Mouse (Mus musculus): ENCODE measurements around the gene Avl9.
A peak's percentile ranks its signal among the peaks of the same experiment; 100 is the strongest.

Gene Avl9

DNA sequence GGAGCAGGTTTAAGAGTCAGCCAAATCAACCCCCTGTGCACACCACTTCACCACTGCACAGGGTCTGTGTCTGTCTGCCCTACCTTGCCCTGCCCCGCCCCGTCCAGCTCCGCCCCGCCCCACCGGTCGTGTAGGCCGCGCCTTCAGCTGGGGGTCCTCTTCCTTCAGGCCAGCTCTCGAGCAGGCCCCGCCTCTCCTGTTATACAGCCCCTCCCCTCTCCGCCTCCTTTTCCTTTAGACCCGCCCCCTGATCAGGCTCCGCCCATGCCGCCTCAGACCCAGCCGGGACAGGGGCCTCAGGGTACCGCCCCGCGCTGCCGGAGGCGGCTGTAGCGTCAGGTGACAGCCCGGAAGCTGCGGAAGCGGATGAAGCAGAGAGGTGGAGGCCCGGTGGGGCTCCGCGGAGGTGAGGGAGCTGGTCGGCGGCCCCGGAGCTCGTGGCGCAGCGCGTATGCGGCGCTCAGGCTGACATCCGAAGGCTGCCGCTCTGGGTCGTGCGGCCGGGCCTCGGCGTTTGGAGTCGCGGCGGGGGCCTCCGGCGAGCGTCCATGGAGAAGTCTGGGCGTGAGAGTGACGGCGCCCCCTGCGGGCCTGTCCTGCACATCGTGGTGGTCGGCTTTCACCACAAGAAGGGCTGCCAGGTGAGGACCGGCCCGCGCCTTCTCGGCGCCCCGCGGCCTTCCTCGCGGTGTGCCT is at the start of gene Avl9:
TSS of gene Avl9 (plus strand) at position 326 of the 696 bp plus-strand sequence.
- DNase-seq (ENCODE audit: inconsistent ontology term) = peak; percentile 99

- no peak for DNase-seq (ENCODE audit: inconsistent ontology term)
Observed at GRCm38 (mm10) chr6:56688238-56688637, 26.5 kb upstream of the Avl9 start.

DNA sequence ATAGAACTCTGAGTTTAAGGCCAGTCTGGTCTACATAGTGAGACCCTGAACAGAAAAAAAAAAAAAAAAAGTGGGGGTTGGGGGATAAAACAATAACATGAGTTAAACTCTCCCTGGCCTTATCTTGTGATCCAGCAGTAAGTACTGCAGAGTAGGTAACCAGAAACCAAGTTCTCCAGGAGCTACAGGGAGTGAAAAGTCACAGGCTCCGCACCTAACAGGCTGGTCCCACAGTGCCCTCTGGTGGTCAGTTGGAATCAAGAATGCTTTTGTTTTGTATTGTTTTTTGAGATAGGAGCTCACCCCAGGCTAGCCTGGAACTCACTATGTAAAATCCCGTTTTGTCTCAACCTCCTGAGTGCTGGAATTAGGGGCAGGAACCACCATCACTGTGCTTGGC is 23.5 kb upstream of the Avl9 start:
- DNase-seq (ENCODE audit: inconsistent ontology term) = peak; percentile 46

GRCm38 (mm10) chr6:56692445-56692844 is 22.3 kb upstream of the Avl9 start:
- DNase-seq (ENCODE audit: inconsistent ontology term) = no peak

- peak; percentile 71 for DNase-seq (ENCODE audit: inconsistent ontology term)
Observed at GRCm38 (mm10) chr6:56703931-56704900, 10.5 kb upstream of the Avl9 start, which contains the start of gene Lsm5. Gene Lsm5, minus strand, starts transcription at chr6:56704710.

DNA sequence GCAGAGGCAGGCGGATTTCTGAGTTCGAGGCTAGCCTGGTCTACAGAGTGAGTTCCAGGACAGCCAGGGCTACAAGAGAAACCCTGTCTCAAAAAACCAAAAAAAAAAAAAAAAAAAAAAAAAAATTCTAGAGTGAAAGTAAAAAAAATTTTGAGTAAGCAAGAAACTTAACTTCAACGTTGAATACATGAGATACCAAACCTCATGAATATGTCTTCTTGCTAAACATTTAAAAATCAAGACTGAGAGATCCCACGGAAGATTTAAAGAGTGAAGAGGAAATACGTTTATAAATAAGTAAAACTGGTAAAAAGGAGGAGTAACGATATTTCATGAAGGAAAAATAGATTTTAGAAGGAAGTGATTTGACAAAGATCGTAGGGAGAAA is 519 bp upstream of the Avl9 start:
- no peak for DNase-seq (ENCODE audit: inconsistent ontology term)

GRCm38 (mm10) chr6:56715270-56715666 is 569 bp downstream of the Avl9 start:
- peak; percentile 85 for DNase-seq (ENCODE audit: inconsistent ontology term)

- no peak for DNase-seq (ENCODE audit: inconsistent ontology term)
Observed at GRCm38 (mm10) chr6:56719071-56719470, 4.4 kb downstream of the Avl9 start.

GRCm38 (mm10) chr6:56720877-56721276 is 6.2 kb downstream of the Avl9 start:
- no peak for DNase-seq (ENCODE audit: inconsistent ontology term)

DNA sequence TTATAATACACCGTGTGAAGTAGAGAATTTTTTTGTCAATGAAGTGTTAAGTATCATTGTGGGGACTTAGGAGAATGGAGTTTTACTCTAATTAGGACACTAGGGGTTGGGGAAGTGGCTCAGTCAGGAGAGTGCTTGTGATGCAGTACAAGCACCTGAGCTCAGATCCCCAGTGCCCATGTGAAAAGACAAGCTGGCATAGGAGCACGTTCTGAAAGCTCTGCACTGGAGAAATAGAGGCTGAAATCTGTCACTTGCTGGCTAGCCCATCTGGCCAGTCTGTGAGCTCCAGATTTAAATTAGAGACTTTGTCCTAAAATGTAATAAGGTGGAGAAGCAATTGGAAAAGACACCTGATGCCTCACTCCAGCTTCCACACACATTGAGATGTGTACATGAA is 17.8 kb downstream of the Avl9 start:
- DNase-seq (ENCODE audit: inconsistent ontology term) = no peak

DNA sequence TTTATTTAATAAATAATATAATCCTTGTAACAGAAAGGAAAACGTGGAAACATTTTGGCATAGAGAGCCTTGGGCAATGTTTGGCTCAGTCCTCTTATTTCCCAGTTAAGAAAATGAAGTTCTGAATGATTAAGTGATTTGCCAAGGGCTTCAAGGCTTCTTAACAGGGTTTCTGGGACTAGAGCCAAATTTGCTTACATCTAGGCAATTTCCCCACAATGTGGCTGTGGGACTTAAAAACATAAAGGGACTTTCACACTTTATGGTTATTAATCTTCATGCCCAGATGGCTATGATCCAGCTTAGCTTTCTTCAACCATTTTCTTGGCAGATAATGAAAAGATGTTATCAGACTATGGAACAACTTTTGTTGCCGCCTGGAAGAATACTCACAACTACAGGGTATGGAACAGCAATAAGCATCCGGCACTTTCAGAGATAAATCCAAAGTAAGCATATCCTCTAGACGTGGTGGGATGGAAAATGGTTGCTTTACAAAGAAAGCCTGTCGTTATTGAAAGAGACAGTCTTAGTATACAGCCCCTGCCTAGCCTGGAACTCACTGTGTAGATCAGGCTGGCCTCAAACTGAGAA is 31.3 kb downstream of the Avl9 start:
- DNase-seq (ENCODE audit: inconsistent ontology term) = peak; percentile 29

GRCm38 (mm10) chr6:56753719-56754118 is 39.0 kb downstream of the Avl9 start:
- no peak for DNase-seq (ENCODE audit: inconsistent ontology term)

GRCm38 (mm10) chr6:56756117-56756516 is 41.4 kb downstream of the Avl9 start:
- DNase-seq (ENCODE audit: inconsistent ontology term) = no peak

DNA sequence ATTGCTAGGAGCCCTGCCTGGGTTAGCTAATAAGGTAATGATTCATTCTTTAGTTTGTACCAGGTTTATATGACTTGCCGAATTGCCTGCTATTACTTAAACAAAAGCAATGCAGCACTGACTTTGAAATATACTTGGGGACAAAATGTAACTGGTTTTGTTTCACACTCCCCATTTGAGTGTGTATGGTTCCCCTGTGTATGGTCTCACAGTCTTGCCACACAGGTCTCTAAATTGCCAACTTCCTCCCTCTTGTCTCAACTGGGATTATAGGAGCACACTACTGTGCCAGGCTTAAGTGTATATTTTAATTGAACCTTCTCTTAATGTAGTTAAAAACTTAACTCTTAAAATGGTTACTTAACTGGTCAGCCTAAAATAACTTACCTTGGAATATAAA is 44.6 kb downstream of the Avl9 start:
- DNase-seq (ENCODE audit: inconsistent ontology term) = no peak

DNA sequence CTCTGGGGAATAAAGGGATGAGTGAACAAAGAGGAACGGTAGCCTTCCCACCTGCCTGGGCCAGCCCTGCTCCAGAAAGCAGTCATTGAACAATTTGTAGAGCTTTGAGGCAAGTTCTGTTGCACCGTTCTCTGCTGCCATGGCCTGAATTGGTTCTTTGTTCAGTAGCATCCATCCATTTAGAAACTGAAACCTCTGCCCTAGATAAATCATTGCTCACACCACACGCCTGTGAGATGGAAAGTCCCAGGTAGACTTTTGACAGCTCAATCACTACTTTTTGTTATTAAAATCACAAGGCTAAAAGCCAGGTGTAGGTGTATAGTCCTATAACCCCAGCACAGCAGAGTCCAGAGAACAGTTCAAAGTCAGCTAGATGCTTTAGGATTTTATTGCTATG is 50.6 kb downstream of the Avl9 start:
- peak; percentile 44 for DNase-seq (ENCODE audit: inconsistent ontology term)

GRCm38 (mm10) chr6:56765696-56766095 is 51.0 kb downstream of the Avl9 start:
- DNase-seq (ENCODE audit: inconsistent ontology term) = no peak

DNA sequence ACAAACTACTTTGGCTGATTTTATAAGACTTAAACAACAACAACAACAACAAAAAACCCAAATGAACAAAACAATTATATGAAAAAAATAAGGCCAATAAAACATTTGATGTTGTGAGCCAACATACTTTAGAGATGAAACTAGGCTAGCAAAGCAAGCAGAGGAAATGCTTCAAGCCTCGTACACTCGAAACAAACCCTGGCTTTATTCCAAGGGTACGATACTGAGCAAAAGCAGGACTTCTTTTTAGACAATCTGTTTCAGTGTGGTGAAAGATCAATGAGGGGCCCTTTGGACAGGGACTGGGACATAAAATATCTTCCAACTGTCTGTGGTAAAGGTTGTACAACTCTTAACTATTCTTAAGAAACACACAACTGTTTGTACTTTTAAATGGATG is 61.1 kb downstream of the Avl9 start:
- DNase-seq (ENCODE audit: inconsistent ontology term) = peak; percentile 27

- no peak for DNase-seq (ENCODE audit: inconsistent ontology term)
Observed at GRCm38 (mm10) chr6:56779636-56780035, 64.9 kb downstream of the Avl9 start.

DNA sequence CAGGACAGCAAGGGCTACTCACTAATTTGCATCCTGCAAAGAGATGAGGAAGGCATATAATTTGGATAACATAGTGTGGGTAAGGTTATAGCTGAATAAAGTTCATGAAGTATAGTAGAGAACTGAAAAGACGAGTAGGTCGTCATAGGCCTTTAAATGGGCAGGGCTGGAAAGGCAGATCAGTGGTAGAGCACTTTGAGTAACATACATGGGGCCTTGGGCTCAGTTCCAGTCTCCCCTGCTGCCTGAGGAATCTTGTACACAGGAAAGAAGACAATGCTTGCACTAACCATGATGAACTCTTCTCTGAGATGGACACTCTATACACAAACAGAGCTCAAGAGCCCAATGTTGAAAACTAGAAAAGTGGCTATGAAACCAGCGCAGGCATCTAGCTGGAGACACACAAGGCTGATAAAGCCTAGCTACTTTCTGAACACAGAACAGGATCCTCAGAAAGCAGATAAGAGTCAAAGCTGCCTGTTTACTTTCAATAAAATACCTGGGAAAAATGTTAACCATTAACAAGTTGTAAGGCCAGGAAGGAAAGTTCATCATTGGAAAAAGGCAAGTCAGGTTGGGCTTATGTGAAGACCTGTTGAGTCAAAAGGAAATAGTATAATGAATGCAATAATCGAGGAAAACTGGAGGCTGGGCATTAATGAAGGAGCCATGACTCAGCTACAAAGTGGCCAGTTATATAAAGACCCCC is 69.0 kb downstream of the Avl9 start:
- no peak for DNase-seq (ENCODE audit: inconsistent ontology term)

DNA sequence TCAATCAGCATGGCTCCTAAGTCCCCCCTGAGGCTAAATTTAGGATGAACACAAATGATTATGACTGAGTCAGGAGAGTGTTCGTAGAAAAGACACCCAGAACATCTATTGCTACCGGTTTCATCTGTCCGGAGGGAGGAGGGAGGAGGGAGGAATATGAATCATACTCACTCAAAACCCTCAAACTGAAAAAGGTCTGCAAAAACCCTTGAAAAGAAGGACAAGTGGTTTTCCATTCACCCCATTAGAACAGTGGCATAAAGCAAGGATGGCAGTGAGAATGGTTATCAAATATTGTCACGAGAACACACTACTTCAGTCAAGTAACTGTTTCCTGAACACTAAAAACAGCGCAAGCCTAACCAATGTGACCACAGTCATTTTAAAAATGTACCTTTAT is 70.4 kb downstream of the Avl9 start:
- no peak for DNase-seq (ENCODE audit: inconsistent ontology term)

GRCm38 (mm10) chr6:56787668-56788067 is 73.0 kb downstream of the Avl9 start:
- DNase-seq (ENCODE audit: inconsistent ontology term) = no peak

- no peak for DNase-seq (ENCODE audit: inconsistent ontology term)
Observed at GRCm38 (mm10) chr6:56789336-56789735, 74.6 kb downstream of the Avl9 start.

All from Muller cell, postnatal 12 days (primary cell).